Mouse (Mus musculus): ENCODE measurements around the gene Aqp7. TPM values are rescaled to one million over a fixed set of nuclear protein-coding genes. Genes with fewer than 3 reads are reported as not detected.

The Aqp7 gene
- polyA plus RNA-seq, 1 experiment from 2014 or later: 0.10 TPM

DNA sequence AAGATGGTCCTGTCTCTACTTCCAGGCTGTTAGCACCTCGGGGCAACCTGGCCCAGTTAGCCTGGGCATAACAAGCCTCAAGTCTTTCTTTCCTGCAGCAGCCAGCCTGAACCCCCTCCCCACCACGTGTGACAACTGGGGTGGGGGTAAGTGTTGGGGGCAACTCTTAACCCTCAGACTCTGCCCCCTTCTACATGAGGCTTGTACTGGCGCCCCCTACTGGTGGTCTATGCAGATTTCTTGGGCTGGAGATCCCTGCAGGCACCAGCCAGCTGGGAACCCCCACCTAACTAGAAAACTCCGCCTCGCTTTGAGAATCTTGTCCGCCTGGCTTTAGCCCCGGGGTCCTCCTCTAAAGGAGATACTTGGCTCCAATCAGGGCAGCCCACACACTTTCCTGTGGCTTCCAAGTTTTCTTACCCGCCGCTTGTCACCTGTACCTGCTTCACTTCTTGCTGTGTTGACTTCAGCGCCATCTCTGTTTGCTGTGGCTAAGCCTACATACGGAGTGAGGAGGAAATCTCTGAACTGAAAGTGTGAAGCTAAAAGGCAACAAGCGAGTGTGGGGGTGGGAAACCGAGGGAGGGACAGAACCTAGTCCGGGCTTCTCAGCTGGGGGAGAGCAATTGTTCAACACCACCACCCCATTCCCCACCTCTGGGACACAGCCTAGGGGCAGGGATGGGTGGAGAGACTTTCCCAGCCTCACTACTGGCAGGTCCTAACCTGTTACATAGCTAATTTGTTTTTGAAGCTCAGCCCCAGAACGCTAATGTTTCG is 16.1 kb upstream of the Aqp7 start:
- TF ChIP-seq EP300 (IDR thresholded peaks at IDR 0.05): no peak
- peak; percentile 60 for TF ChIP-seq CTCF (IDR thresholded peaks at IDR 0.05)
- no peaks in the 10 kb centered on the region for H3K4me1 ChIP-seq (ENCODE audit: insufficient read depth, low read depth, low read length)
- DNase-seq (ENCODE audit: low spot score) (no peak), ATAC-seq (peak; percentile 43)
- no peak overlapping the region for H3K27ac ChIP-seq (ENCODE audit: low read length)
- peak overlapping the region; percentile 40 for H3K4me2 ChIP-seq (replicated peaks; ENCODE audit: low read depth, low read length)
- no peaks in the 10 kb centered on the region for H3K27me3 ChIP-seq (replicated peaks; ENCODE audit: insufficient read depth, low read length)
- no peaks in the 10 kb centered on the region for H3K36me3 ChIP-seq (ENCODE audit: insufficient read depth, low read length)
- H3K4me3 ChIP-seq (ENCODE audit: low read depth, low read length): no peak overlapping the region
- H3K9ac ChIP-seq (replicated peaks; ENCODE audit: low read depth): no peak overlapping the region
- 16% methylated on average over 16 of the region's 16 CpGs for WGBS
- H3K9me3 ChIP-seq (ENCODE audit: low read length): no peaks in the 10 kb centered on the region

GRCm38 (mm10) chr4:41063351-41063750 is 15.4 kb upstream of the Aqp7 start:
- DNase-seq (ENCODE audit: low spot score) (no peak), ATAC-seq (no peak)
- no peaks in the 10 kb centered on the region for H3K4me1 ChIP-seq (ENCODE audit: insufficient read depth, low read depth, low read length)
- no peaks in the 10 kb centered on the region for H3K36me3 ChIP-seq (ENCODE audit: insufficient read depth, low read length)
- WGBS: 40% methylated on average over 3 of the region's 3 CpGs
- no peaks in the 10 kb centered on the region for H3K9me3 ChIP-seq (ENCODE audit: low read length)
- H3K4me3 ChIP-seq (ENCODE audit: low read depth, low read length): no peak overlapping the region
- H3K4me2 ChIP-seq (replicated peaks; ENCODE audit: low read depth, low read length): no peak overlapping the region
- no peak overlapping the region for H3K27ac ChIP-seq (ENCODE audit: low read length)
- H3K27me3 ChIP-seq (replicated peaks; ENCODE audit: insufficient read depth, low read length): no peaks in the 10 kb centered on the region
- H3K9ac ChIP-seq (replicated peaks; ENCODE audit: low read depth): no peak overlapping the region
- TF ChIP-seq CTCF (IDR thresholded peaks at IDR 0.05) (no peak), EP300 (IDR thresholded peaks at IDR 0.05) (no peak)

GRCm38 (mm10) chr4:41057361-41057760 is 9.4 kb upstream of the Aqp7 start:
- Histone ChIP-seq H3K36me3 (ENCODE audit: insufficient read depth, low read length) (no peaks in the 10 kb centered on the region), H3K9ac (replicated peaks; ENCODE audit: low read depth) (no peak overlapping the region), H3K4me3 (ENCODE audit: low read depth, low read length) (no peak overlapping the region), H3K27me3 (replicated peaks; ENCODE audit: insufficient read depth, low read length) (no peaks in the 10 kb centered on the region), H3K27ac (ENCODE audit: low read length) (no peak overlapping the region), H3K4me1 (ENCODE audit: insufficient read depth, low read depth, low read length) (peaks cover 5% of the 10 kb centered on the region; the same call in 1 of the 2 replicates), H3K4me2 (replicated peaks; ENCODE audit: low read depth, low read length) (no peak overlapping the region), H3K9me3 (ENCODE audit: low read length) (no peaks in the 10 kb centered on the region)
- TF ChIP-seq EP300 (IDR thresholded peaks at IDR 0.05): no peak
- TF ChIP-seq CTCF (IDR thresholded peaks at IDR 0.05): no peak
- no peak for ATAC-seq
- WGBS: 47% methylated on average over 6 of the region's 9 CpGs
- DNase-seq (ENCODE audit: low spot score): no peak

DNA sequence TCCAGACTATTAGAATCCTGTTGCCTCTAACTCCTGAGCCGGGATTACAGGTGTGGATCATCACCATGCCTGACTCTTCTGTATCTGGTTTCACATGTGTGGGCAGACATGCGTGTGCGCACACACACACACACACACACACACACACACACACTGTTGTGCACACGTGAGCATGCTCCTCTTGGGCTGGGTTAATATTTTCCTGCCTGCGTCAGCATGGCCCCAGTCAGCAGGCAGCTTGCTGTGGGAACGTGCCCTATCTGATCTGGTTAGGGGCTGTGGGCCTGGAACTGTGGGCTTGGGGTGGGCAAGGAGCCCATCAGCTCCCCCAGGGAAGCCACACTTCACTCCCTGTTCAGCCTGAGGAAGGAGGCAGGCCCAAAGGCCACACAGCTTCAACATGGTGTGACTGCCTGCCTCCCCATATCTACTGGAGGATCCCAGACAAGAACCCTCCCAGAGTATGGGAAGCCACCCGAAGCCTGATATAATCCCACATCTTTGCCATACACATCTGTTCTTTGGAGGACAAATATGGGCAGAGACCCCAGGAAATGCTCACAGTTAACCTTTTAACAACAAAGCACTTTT is 8.9 kb upstream of the Aqp7 start:
- DNase-seq (ENCODE audit: low spot score) (no peak), ATAC-seq (no peak)
- Histone ChIP-seq H3K4me1 (ENCODE audit: insufficient read depth, low read depth, low read length) (peaks cover 5% of the 10 kb centered on the region; the same call in 1 of the 2 replicates), H3K27ac (ENCODE audit: low read length) (no peak overlapping the region), H3K4me3 (ENCODE audit: low read depth, low read length) (no peak overlapping the region), H3K4me2 (replicated peaks; ENCODE audit: low read depth, low read length) (no peak overlapping the region), H3K9ac (replicated peaks; ENCODE audit: low read depth) (no peak overlapping the region), H3K27me3 (replicated peaks; ENCODE audit: insufficient read depth, low read length) (no peaks in the 10 kb centered on the region), H3K9me3 (ENCODE audit: low read length) (no peaks in the 10 kb centered on the region), H3K36me3 (ENCODE audit: insufficient read depth, low read length) (no peaks in the 10 kb centered on the region)
- 61% methylated on average over 7 of the region's 7 CpGs for WGBS
- TF ChIP-seq CTCF (IDR thresholded peaks at IDR 0.05) (no peak), EP300 (IDR thresholded peaks at IDR 0.05) (no peak)

GRCm38 (mm10) chr4:41056253-41056652 is 8.3 kb upstream of the Aqp7 start:
- no peaks in the 10 kb centered on the region for H3K27me3 ChIP-seq (replicated peaks; ENCODE audit: insufficient read depth, low read length)
- no peaks in the 10 kb centered on the region for H3K36me3 ChIP-seq (ENCODE audit: insufficient read depth, low read length)
- H3K4me1 ChIP-seq (ENCODE audit: insufficient read depth, low read depth, low read length): peaks cover 5% of the 10 kb centered on the region; the same call in 1 of the 2 replicates
- no peaks in the 10 kb centered on the region for H3K9me3 ChIP-seq (ENCODE audit: low read length)
- H3K4me3 ChIP-seq (ENCODE audit: low read depth, low read length): no peak overlapping the region
- no peak overlapping the region for H3K9ac ChIP-seq (replicated peaks; ENCODE audit: low read depth)
- no peak overlapping the region for H3K4me2 ChIP-seq (replicated peaks; ENCODE audit: low read depth, low read length)
- DNase-seq (ENCODE audit: low spot score) (no peak), ATAC-seq (no peak)
- WGBS: 38% methylated on average over 1 of the region's 1 CpGs
- no peak for TF ChIP-seq CTCF (IDR thresholded peaks at IDR 0.05)
- no peak for TF ChIP-seq EP300 (IDR thresholded peaks at IDR 0.05)
- no peak overlapping the region for H3K27ac ChIP-seq (ENCODE audit: low read length)

GRCm38 (mm10) chr4:41055111-41055510 is 7.2 kb upstream of the Aqp7 start:
- H3K4me3 ChIP-seq (ENCODE audit: low read depth, low read length): peak overlapping the region; percentile 22
- WGBS: 23% methylated on average over 13 of the region's 13 CpGs
- peak overlapping the region; percentile 54 for H3K4me2 ChIP-seq (replicated peaks; ENCODE audit: low read depth, low read length)

More at GRCm38 (mm10) chr4:41055111-41055510, 7.2 kb upstream of the Aqp7 start:
- DNase-seq (ENCODE audit: low spot score) (peak; percentile 52), ATAC-seq (peak; percentile 49)
- Histone ChIP-seq H3K9me3 (ENCODE audit: low read length) (no peaks in the 10 kb centered on the region), H3K27ac (ENCODE audit: low read length) (no peak overlapping the region), H3K4me1 (ENCODE audit: insufficient read depth, low read depth, low read length) (peaks cover 5% of the 10 kb centered on the region; the same call in 1 of the 2 replicates), H3K9ac (replicated peaks; ENCODE audit: low read depth) (0 out of 2 replicates have a peak overlapping the region, but pooled peaks have one; percentile 3), H3K36me3 (ENCODE audit: insufficient read depth, low read length) (no peaks in the 10 kb centered on the region), H3K27me3 (replicated peaks; ENCODE audit: insufficient read depth, low read length) (no peaks in the 10 kb centered on the region)
- no peak for TF ChIP-seq CTCF (IDR thresholded peaks at IDR 0.05)
- no peak for TF ChIP-seq EP300 (IDR thresholded peaks at IDR 0.05)
